Mouse (Mus musculus) ES-Bruce4 (cell line): ENCODE measurements at regions not wholly inside any gene's neighbourhood (a gene's known extent, or its start where the extent isn't known, plus 50 kb on each side); places are given as distances from the start of the nearest gene placed in this dataset.

Source experiments
- H3K27ac ChIP-seq: 2 replicates; pipeline ENCODE4 v1.5.1; 2012; ENCODE audit warnings: low read length, inconsistent platforms; ENCODE audit not compliant: insufficient read depth
- H3K27me3 ChIP-seq: 2 replicates; pipeline ENCODE4 v1.6.1; 2012; ENCODE audit warnings: mild to moderate bottlenecking, low read length, inconsistent platforms; ENCODE audit not compliant: control insufficient read depth, poor library complexity, insufficient read depth, severe bottlenecking
- H3K36me3 ChIP-seq: 2 replicates; pipeline ENCODE4 v1.6.1; 2012; ENCODE audit warnings: inconsistent platforms, mild to moderate bottlenecking, low read length, moderate library complexity; ENCODE audit not compliant: control insufficient read depth, poor library complexity, insufficient read depth, severe bottlenecking
- H3K4me1 ChIP-seq: one replicate; pipeline ENCODE4 v1.8.1; 2011; ENCODE audit warnings: low read length; ENCODE audit not compliant: control insufficient read depth, insufficient read depth
- H3K4me3 ChIP-seq: 2 replicates; pipeline ENCODE4 v1.5.1; 2011; ENCODE audit warnings: low read depth, mild to moderate bottlenecking, low read length
- H3K9ac ChIP-seq: 2 replicates; pipeline ENCODE4 v1.6.1; 2012; ENCODE audit warnings: low read depth, mild to moderate bottlenecking, inconsistent platforms; ENCODE audit not compliant: poor library complexity, severe bottlenecking
- H3K9me3 ChIP-seq: replicated peaks from 2 replicates; pipeline ENCODE4 v1.6.1; 2012; ENCODE audit warnings: mild to moderate bottlenecking, low read length, inconsistent platforms; ENCODE audit not compliant: control insufficient read depth, poor library complexity, insufficient read depth, severe bottlenecking
- CTCF ChIP-seq: IDR thresholded peaks from one replicate; pipeline ENCODE4 v1.8.1; 2011; ENCODE audit warnings: low read depth, low read length
- EP300 ChIP-seq: IDR thresholded peaks from 2 replicates; pipeline ENCODE4 v1.6.1; 2011; ENCODE audit warnings: low read depth, low read length; ENCODE audit not compliant: insufficient read depth
- POLR2A ChIP-seq: IDR thresholded peaks from one replicate; pipeline ENCODE4 v1.8.1; 2011; ENCODE audit warnings: low read length; ENCODE audit not compliant: insufficient read depth

DNA sequence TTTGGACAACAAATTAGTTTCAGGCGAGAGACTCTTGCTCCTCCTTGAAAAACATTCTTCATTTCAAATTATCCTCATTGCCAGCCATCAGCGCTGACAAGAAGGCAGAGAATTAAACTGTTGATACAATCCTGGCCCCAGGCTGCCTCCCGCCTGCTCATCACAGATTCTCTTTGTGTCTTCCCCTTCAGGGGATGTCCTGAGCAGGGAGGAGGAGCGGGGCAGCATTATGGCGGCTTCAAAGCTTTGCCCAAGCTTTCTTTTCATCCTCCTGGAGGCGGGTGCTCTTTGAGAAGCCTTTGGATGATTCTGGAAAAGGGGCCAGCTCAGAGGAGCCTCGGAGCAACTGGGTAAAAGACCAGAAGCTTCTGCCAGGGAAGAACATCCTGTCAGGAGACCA is 149.1 kb downstream of the 4930564D02Rik start:
- H3K27me3 ChIP-seq: no peaks in the 10 kb centered on the region
- no peaks in the 10 kb centered on the region for H3K4me1 ChIP-seq
- no peak for TF ChIP-seq EP300
- no peak for TF ChIP-seq POLR2A
- H3K9ac ChIP-seq: no peak overlapping the region
- H3K27ac ChIP-seq: no peak overlapping the region
- no peak overlapping the region for H3K4me3 ChIP-seq
- no peaks in the 10 kb centered on the region for H3K9me3 ChIP-seq
- no peaks in the 10 kb centered on the region for H3K36me3 ChIP-seq

- no peak for TF ChIP-seq POLR2A
- no peak for TF ChIP-seq EP300
- TF ChIP-seq CTCF: no peak
- Histone ChIP-seq H3K27me3 (no peaks in the 10 kb centered on the region), H3K9me3 (no peaks in the 10 kb centered on the region), H3K27ac (no peak overlapping the region), H3K36me3 (no peaks in the 10 kb centered on the region), H3K4me1 (no peaks in the 10 kb centered on the region), H3K9ac (no peak overlapping the region), H3K4me3 (no peak overlapping the region)
Observed at GRCm38 (mm10) chr3:105219630-105220029, 153.0 kb downstream of the 4930564D02Rik start.

DNA sequence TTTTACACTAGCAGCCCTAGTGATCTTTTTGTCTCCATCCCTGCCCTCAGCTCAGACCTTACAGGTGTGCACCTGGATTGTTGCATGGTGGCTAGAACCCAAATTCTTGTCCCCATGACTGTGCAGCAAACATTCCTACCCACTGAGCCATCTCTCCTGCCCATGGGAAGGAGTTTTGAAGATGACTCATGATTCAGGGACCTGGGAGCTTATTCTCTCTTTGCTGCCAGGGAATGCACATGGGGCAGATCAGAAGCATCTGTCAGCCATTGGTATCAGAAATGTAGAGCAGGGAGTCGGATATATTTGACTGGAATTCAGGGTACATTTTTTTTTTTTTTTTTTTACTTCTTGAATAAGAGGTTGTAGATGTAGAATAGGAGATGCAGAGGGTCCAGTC is 154.0 kb downstream of the 4930564D02Rik start:
- Histone ChIP-seq H3K9ac (no peak overlapping the region), H3K27ac (no peak overlapping the region), H3K9me3 (no peaks in the 10 kb centered on the region), H3K4me1 (no peaks in the 10 kb centered on the region), H3K27me3 (no peaks in the 10 kb centered on the region), H3K4me3 (no peak overlapping the region), H3K36me3 (no peaks in the 10 kb centered on the region)
- TF ChIP-seq EP300 (no peak), CTCF (no peak), POLR2A (no peak)

DNA sequence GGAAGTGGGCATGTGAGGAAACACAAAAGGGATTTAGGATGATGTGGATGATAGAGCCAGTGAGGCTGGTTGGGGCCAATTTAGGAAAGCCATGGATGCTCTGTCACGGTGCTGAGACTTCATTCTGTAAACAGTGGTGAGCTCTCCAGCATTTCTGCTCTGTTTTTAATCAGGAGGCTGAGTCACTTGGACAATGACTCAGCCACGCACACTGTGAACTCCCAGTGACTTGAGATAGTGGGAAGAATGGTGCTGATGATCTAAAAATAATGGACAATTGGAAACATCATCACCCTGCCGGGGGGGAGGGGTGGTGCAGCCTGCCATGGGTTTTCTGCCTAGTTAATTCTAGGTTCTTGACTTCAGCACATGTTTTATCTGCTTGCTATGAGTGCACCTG is 156.3 kb downstream of the 4930564D02Rik start:
- TF ChIP-seq CTCF (no peak), POLR2A (no peak), EP300 (no peak)
- Histone ChIP-seq H3K9me3 (no peaks in the 10 kb centered on the region), H3K27ac (no peak overlapping the region)

GRCm38 (mm10) chr3:105223671-105224070 is 157.0 kb downstream of the 4930564D02Rik start:
- Histone ChIP-seq H3K9ac (no peak overlapping the region), H3K4me3 (no peak overlapping the region), H3K36me3 (no peaks in the 10 kb centered on the region), H3K4me1 (no peaks in the 10 kb centered on the region), H3K27me3 (no peaks in the 10 kb centered on the region), H3K27ac (no peak overlapping the region), H3K9me3 (no peaks in the 10 kb centered on the region)
- TF ChIP-seq CTCF (no peak), EP300 (no peak), POLR2A (no peak)

More for the DNA sequence above, 156.3 kb downstream of the 4930564D02Rik start:
- Histone ChIP-seq H3K4me1 (no peaks in the 10 kb centered on the region), H3K27me3 (no peaks in the 10 kb centered on the region), H3K9ac (no peak overlapping the region), H3K4me3 (no peak overlapping the region), H3K36me3 (no peaks in the 10 kb centered on the region)

DNA sequence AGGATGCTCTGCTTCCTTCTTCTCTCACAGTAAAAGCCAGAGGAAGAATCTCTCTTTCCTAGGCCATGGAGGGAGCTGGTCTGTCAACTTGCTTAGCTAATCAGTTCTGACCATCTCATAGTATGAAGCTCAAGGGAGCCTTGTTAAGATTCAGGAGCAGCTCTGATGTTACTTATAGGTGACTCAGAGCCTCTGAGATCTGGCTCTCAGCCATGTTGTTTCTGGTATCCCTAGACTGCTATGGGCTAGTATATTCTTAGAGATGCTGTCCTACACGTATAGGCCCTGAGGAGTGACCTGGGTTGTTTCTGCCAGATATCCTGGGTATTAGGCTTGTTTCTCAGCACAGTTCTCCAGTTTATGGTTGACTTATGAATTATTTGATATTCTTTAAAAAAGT is 160.9 kb downstream of the 4930564D02Rik start:
- H3K9ac ChIP-seq: no peak overlapping the region
- no peak for TF ChIP-seq CTCF
- TF ChIP-seq POLR2A: no peak
- TF ChIP-seq EP300: no peak
- no peaks in the 10 kb centered on the region for H3K27me3 ChIP-seq
- no peaks in the 10 kb centered on the region for H3K9me3 ChIP-seq
- H3K27ac ChIP-seq: no peak overlapping the region
- no peaks in the 10 kb centered on the region for H3K36me3 ChIP-seq
- no peaks in the 10 kb centered on the region for H3K4me1 ChIP-seq
- no peak overlapping the region for H3K4me3 ChIP-seq
